Mouse (Mus musculus) forebrain, embryonic 11.5 days (tissue): ENCODE data around the gene Eif2d. TPM values are rescaled to one million over a fixed set of nuclear protein-coding genes. Genes with fewer than 3 reads are reported as not detected.

Experiments
- ATAC-seq: fragments of 200-750 bp; cut with Nextera tagmentation; replicated peaks from 2 replicates; pipeline ENCODE4 v1.8.0; 2017; ENCODE audit warnings: moderate TSS enrichment; ENCODE audit not compliant: low FRiP score
- DNase-seq: peaks from one replicate; pipeline ENCODE4 v3.0.0-alpha.2; 2017; ENCODE audit warnings: low spot score
- H3K27ac ChIP-seq: fragments of 300-500 bp; sonication (generic); 2 replicates; pipeline ENCODE4 v1.5.1; 2014; ENCODE audit warnings: low read depth, low read length
- H3K27me3 ChIP-seq: fragments of 300-500 bp; sonication (generic); 2 replicates; pipeline ENCODE4 v1.6.1; 2014; ENCODE audit warnings: mild to moderate bottlenecking, low read length, mixed read lengths; ENCODE audit not compliant: control insufficient read depth, insufficient read depth
- H3K36me3 ChIP-seq: fragments of 300-500 bp; sonication (generic); 2 replicates; pipeline ENCODE4 v1.6.1; 2014; ENCODE audit warnings: mild to moderate bottlenecking, low read length, moderate library complexity, mixed read lengths; ENCODE audit not compliant: control insufficient read depth, insufficient read depth
- H3K4me1 ChIP-seq: fragments of 300-500 bp; sonication (generic); replicated peaks from 2 replicates; pipeline ENCODE4 v1.6.1; 2014; ENCODE audit warnings: low read length, mixed read lengths; ENCODE audit not compliant: control insufficient read depth, insufficient read depth
- H3K4me2 ChIP-seq: fragments of 300-500 bp; sonication (generic); 2 replicates; pipeline ENCODE4 v1.6.1; 2014; ENCODE audit warnings: low read depth, mild to moderate bottlenecking, low read length, moderate library complexity, mixed read lengths; ENCODE audit not compliant: severe bottlenecking
- H3K4me3 ChIP-seq: fragments of 300-500 bp; sonication (generic); 2 replicates; pipeline ENCODE4 v1.5.1; 2014; ENCODE audit warnings: low read depth, low read length
- H3K9ac ChIP-seq: fragments of 300-500 bp; sonication (generic); 2 replicates; pipeline ENCODE4 v1.6.1; 2014; ENCODE audit warnings: low read length
- H3K9me3 ChIP-seq: fragments of 300-500 bp; sonication (generic); 2 replicates; pipeline ENCODE4 v1.6.1; 2016; ENCODE audit warnings: low read length, mixed read lengths; ENCODE audit not compliant: control insufficient read depth
- WGBS: fragments of 180-500 bp; shearing (Covaris S2); extraction: QIAGEN DNeasy Blood & Tissue Kit; methylation state at CpG from one replicate; pipeline ENCODE4 v1.1.7; 2014; 5-methylcytosine and 5-hydroxymethylcytosine counted together
- polyA plus RNA-seq: library from polyadenylated mRNA; unstranded; fragments of >200 nt; fragmentation: Nextera tagmentation; extraction: Ambion mirVana; gene quantifications from 2 replicates; pipeline ENCODE4 v1.2.1, GENCODE M21; 2014

Gene Eif2d
- polyA plus RNA-seq, 1 experiment from 2014 or later = 61.8 TPM

GRCm38 (mm10) chr1:131209971-131210426, 57.0 kb downstream of the Eif2d start:
- H3K9me3 ChIP-seq = no peaks in the 10 kb centered on the region
- H3K4me3 ChIP-seq = no peak overlapping the region
- H3K36me3 ChIP-seq = no peaks in the 10 kb centered on the region
- no peaks in the 10 kb centered on the region for H3K27me3 ChIP-seq
- H3K27ac ChIP-seq = no peak overlapping the region
- ATAC-seq (no peak), DNase-seq (no peak)
- H3K4me2 ChIP-seq = no peak overlapping the region
- no peak overlapping the region for H3K9ac ChIP-seq
- WGBS = 74% methylated on average over 7 of the region's 8 CpGs
- no peaks in the 10 kb centered on the region for H3K4me1 ChIP-seq

DNA sequence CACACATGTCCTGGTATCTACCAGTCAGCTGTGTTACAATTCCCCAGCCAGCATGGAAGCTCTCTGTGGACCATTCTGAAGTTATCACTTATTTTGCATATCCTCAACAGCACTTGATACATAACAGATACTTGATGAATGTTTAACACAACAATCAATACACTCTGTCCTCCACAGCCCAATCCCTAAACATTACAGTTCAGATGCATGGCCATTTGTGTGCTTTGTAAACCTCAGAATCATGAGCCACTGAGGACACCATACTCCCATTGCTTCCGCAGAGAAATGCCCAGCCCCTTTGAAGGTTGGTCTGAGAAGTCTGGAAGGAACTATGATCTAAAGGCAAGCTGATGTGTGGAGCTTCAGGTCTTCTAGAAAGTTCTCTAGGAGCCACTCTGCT, 58.7 kb downstream of the Eif2d start:
- WGBS = 89% methylated on average over 1 of the region's 1 CpGs
- H3K9ac ChIP-seq = no peak overlapping the region
- ATAC-seq = no peak

DNA sequence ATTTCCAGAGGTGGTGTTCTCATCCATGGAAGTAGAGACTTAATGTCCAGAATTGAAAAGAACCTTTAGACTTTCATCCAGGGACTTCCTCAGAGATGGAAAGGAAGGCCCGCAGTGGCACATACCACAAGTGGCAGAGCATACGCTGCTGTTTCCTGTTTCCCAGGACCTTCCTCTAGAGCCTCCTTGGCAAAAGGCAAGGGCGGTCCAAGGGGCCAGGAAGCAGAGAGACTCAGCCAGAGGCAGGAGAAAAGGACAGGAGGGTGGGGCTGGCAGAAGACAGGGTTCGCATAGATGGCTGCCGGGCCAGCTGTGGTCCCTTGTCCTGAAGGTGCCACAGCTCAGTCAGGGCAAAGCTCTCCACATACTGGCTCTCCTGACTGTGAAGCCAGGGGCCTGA, 60.0 kb downstream of the Eif2d start:
- ATAC-seq (no peak), DNase-seq (no peak)
- Histone ChIP-seq H3K27me3 (no peaks in the 10 kb centered on the region), H3K4me2 (no peak overlapping the region), H3K4me3 (no peak overlapping the region), H3K36me3 (no peaks in the 10 kb centered on the region), H3K9ac (no peak overlapping the region), H3K9me3 (no peaks in the 10 kb centered on the region), H3K4me1 (no peaks in the 10 kb centered on the region), H3K27ac (no peak overlapping the region)
- WGBS = 81% methylated on average over 5 of the region's 5 CpGs

More for the DNA sequence above, 58.7 kb downstream of the Eif2d start:
- Histone ChIP-seq H3K4me3 (no peak overlapping the region), H3K4me1 (no peaks in the 10 kb centered on the region), H3K27ac (no peak overlapping the region), H3K9me3 (no peaks in the 10 kb centered on the region), H3K27me3 (no peaks in the 10 kb centered on the region), H3K36me3 (no peaks in the 10 kb centered on the region), H3K4me2 (no peak overlapping the region)
- no peak for DNase-seq

- DNase-seq (no peak), ATAC-seq (no peak)
- WGBS = 84% methylated on average over 6 of the region's 6 CpGs
- H3K27ac ChIP-seq = no peak overlapping the region
- no peak overlapping the region for H3K4me3 ChIP-seq
- no peak overlapping the region for H3K4me2 ChIP-seq
- no peak overlapping the region for H3K9ac ChIP-seq
- no peaks in the 10 kb centered on the region for H3K36me3 ChIP-seq
- H3K27me3 ChIP-seq = no peaks in the 10 kb centered on the region
- H3K9me3 ChIP-seq = no peaks in the 10 kb centered on the region
- H3K4me1 ChIP-seq = no peaks in the 10 kb centered on the region
These were observed 60.4 kb downstream of the Eif2d start for GRCm38 (mm10) chr1:131213361-131213760.

- Histone ChIP-seq H3K4me3 (no peak overlapping the region), H3K27ac (no peak overlapping the region), H3K4me2 (no peak overlapping the region), H3K4me1 (no peaks in the 10 kb centered on the region), H3K9ac (no peak overlapping the region), H3K9me3 (no peaks in the 10 kb centered on the region), H3K36me3 (no peaks in the 10 kb centered on the region), H3K27me3 (no peaks in the 10 kb centered on the region)
- DNase-seq (no peak), ATAC-seq (no peak)
- WGBS = 91% methylated on average over 11 of the region's 11 CpGs
These were observed 66.0 kb downstream of the Eif2d start for GRCm38 (mm10) chr1:131218933-131219332.

DNA sequence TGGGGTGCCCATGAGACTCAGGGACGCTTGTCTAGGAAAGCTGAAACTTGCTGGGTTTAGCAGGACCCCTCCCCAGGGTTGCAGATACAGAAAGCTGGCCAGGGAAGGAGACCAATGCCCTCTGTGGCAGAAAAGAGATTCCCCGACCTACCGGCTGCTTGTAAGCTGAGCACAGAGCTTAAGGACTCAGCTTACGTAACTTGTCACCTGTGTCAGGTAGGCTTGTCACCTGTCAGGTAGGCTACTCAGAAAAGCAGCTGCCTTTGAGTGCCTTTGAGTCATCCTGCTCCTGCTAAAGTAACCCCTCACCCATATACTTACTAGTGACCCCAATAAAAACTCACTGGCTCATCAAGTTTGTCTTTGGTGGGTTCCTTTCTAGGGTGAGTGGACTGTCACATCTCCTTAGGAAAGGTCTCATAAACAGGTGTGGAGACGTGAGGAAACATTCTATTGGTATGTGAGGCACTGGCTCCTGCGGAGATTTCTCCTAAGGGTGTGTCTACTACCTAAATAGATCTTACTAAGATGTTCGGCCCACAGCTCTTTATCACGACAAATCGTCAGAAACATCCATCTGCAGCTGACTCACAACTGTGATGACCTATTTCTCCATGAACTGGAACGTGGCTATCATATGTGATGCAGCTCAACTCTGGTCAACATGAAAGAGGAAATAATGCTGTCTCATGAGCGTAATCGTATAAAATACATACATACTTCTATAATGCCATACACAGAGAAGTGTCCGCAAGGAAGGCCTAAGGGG, 69.0 kb downstream of the Eif2d start:
- Histone ChIP-seq H3K4me2 (no peak overlapping the region), H3K9ac (no peak overlapping the region), H3K9me3 (no peaks in the 10 kb centered on the region), H3K4me3 (no peak overlapping the region), H3K27me3 (no peaks in the 10 kb centered on the region), H3K36me3 (no peaks in the 10 kb centered on the region), H3K4me1 (no peaks in the 10 kb centered on the region), H3K27ac (no peak overlapping the region)
- ATAC-seq (no peak), DNase-seq (no peak)
- 85% methylated on average over 13 of the region's 13 CpGs for WGBS

DNA sequence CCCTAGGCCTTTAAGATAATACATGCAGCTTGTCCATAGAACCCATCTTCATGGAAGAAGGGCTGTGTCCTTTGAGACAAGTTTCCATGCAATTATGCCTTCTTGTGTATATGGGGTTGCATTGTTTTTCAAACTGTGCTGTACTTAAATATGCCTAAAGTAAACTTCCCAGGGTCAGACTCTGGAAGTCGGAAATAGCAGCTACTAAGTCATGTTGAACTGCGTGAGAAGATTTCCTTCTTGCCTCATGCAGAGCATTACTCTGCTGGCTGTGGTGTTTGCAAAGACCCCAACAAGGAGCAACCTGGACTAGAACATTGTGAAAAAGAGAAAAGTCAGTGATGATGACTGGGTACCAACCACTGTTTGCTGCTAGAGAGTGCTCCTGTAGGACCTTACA, 70.4 kb downstream of the Eif2d start:
- Histone ChIP-seq H3K4me3 (no peak overlapping the region), H3K9me3 (no peaks in the 10 kb centered on the region), H3K27me3 (no peaks in the 10 kb centered on the region), H3K4me1 (no peaks in the 10 kb centered on the region), H3K4me2 (no peak overlapping the region), H3K36me3 (no peaks in the 10 kb centered on the region), H3K9ac (no peak overlapping the region), H3K27ac (no peak overlapping the region)
- no peak for ATAC-seq
- no peak for DNase-seq
- WGBS = 90% methylated on average over 2 of the region's 2 CpGs

DNA sequence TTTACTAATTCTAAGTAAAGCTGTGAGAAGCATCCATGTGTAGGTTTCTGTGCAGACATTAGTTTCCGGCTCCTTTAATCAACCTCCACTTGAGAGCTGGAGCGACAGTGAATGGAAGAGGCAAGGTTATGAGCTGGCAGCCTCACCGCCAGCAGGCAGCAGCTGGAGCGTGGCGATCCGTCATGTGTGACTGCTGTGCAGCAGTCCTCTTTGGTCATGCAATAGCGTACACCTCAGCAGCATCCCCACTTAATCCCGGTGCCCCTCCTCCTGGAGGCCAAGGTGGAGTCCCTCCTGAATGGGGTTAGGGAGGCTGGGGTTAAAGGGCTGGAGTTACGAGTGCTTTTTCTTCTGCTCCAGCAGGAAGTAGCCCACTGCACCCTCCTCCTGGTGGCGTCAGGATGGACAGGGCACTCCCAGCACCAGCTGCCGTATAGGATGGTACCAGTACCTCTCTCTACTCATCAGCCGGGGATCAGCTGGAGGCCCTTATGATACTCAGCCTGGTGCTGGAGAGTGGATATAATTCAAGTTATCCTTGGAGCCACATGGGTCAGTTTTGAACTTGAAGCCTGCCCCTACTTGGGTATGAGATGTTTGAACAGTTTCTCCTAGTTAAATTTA, 72.0 kb downstream of the Eif2d start:
- DNase-seq = no peak
- no peak overlapping the region for H3K4me2 ChIP-seq

GRCm38 (mm10) chr1:131228225-131228624, 75.2 kb downstream of the Eif2d start:
- no peaks in the 10 kb centered on the region for H3K9me3 ChIP-seq
- no peak overlapping the region for H3K4me2 ChIP-seq
- WGBS = 78% methylated on average over 7 of the region's 7 CpGs
- H3K36me3 ChIP-seq = no peaks in the 10 kb centered on the region
- H3K4me1 ChIP-seq = no peaks in the 10 kb centered on the region
- DNase-seq (no peak), ATAC-seq (no peak)
- no peaks in the 10 kb centered on the region for H3K27me3 ChIP-seq
- H3K27ac ChIP-seq = no peak overlapping the region
- no peak overlapping the region for H3K4me3 ChIP-seq
- H3K9ac ChIP-seq = no peak overlapping the region

More for the DNA sequence above, 72.0 kb downstream of the Eif2d start:
- H3K27ac ChIP-seq = no peak overlapping the region
- ATAC-seq = no peak
- no peaks in the 10 kb centered on the region for H3K4me1 ChIP-seq
- H3K27me3 ChIP-seq = no peaks in the 10 kb centered on the region
- H3K9ac ChIP-seq = no peak overlapping the region
- H3K36me3 ChIP-seq = no peaks in the 10 kb centered on the region
- H3K9me3 ChIP-seq = no peaks in the 10 kb centered on the region
- 64% methylated on average over 12 of the region's 12 CpGs for WGBS
- H3K4me3 ChIP-seq = no peak overlapping the region
